Comparison of ENCODE assay signal across 23 mouse cellular contexts in genomic region chr11:103053191-103054076, GRCm38 (mm10). TPM values are rescaled to one million over a fixed set of nuclear protein-coding genes. Genes with fewer than 3 reads are reported as not detected.
DNase-seq lines count a peak whose midpoint lies in the region; ATAC-seq and TF ChIP-seq lines count a peak whose summit lies in the region.
"Had no signal": no experiment of that assay in that cellular context is flagged by ENCODE, and none has a peak within 500 bp of the region (broad histone marks: within the 10 kb centered on the region; RNA-seq: fewer than 3 reads in every experiment).

No protein-coding gene starts in this region.

- no peak for TF ChIP-seq POLR2A in myocyte (IDR thresholded peaks at IDR 0.05; ENCODE audit: insufficient read length, low read depth)

- 0 out of 2 replicates have a peak overlapping the region, but pooled peaks have one; percentile 6 for H3K27ac ChIP-seq in heart, embryonic 12.5 days (ENCODE audit: poor library complexity, severe bottlenecking)
- H3K27ac ChIP-seq in left cerebral cortex, adult 2 months: peak overlapping the region; percentile 44; the same call in 1 of the 2 replicates
- H3K27ac ChIP-seq: hindbrain, embryonic 13.5 days; limb, embryonic 12.5 days; liver, embryonic 13.5 days; midbrain, embryonic 12.5 days; neural tube, embryonic 12.5 days had no signal

- peak; percentile 60 to 81 for DNase-seq in adrenal gland, adult (ENCODE audit: inconsistent age in 2 of 2, low spot score in 1 of 2)
- DNase-seq in adrenal gland, adult 18-20 months (ENCODE audit: low spot score in 2 of 2): no peak
- DNase-seq in heart, adult 18-20 months: no peak
- no peak for DNase-seq in left cerebral cortex, adult 2 months (ENCODE audit: extremely low spot score in 1 of 2, low spot score in 2 of 2)
- no peak for DNase-seq in left cerebral cortex, postnatal 36 days (ENCODE audit: low spot score in 2 of 2)
- no peak for DNase-seq in thymus, postnatal 14 days
- DNase-seq: cerebellum, adult 11 months; cerebellum, postnatal 10 days; forebrain, postnatal 0 days; kidney, adult 2 months; kidney, postnatal 14 days; liver, embryonic 13.5 days; right cerebral cortex, postnatal 4 days; thymus, postnatal 4 days had no signal

- TF ChIP-seq CTCF in left cerebral cortex, adult 2 months (IDR thresholded peaks at IDR 0.05): no peak

- peaks cover 72% of the 10 kb centered on the region for H3K36me3 ChIP-seq in heart, embryonic 12.5 days
- peaks cover 25% of the 10 kb centered on the region for H3K36me3 ChIP-seq in myocyte (ENCODE audit: control insufficient read depth, insufficient read depth)

- H3K4me1 ChIP-seq in heart, embryonic 12.5 days (replicated peaks): peaks cover 33% of the 10 kb centered on the region
- H3K4me1 ChIP-seq: hindbrain, embryonic 13.5 days; limb, embryonic 12.5 days; liver, embryonic 13.5 days; midbrain, embryonic 12.5 days; neural tube, embryonic 12.5 days had no signal

- no peak overlapping the region for H3K4me2 ChIP-seq in heart, embryonic 12.5 days
- peak overlapping the region; percentile 34 for H3K4me2 ChIP-seq in myocyte (ENCODE audit: low read depth)
- H3K4me2 ChIP-seq: hindbrain, embryonic 13.5 days; limb, embryonic 12.5 days; liver, embryonic 13.5 days; midbrain, embryonic 12.5 days; neural tube, embryonic 12.5 days had no signal

- H3ac ChIP-seq in myocyte (ENCODE audit: control insufficient read depth, insufficient read length): no peak overlapping the region

- intact Hi-C loops in left cerebral cortex, adult 2 months (cut with DNase I): no loop called here
- intact Hi-C loops in left cerebral cortex, postnatal 36 days (cut with DNase I): loop anchor here (2.0 to 10.0 kb wide), 2 partner anchors 49 to 153 kb away; partner anchors contain the start of gene Gfap

- H3K9ac ChIP-seq in heart, embryonic 12.5 days: no peak overlapping the region
- H3K9ac ChIP-seq: forebrain, postnatal 0 days; hindbrain, embryonic 13.5 days; limb, embryonic 12.5 days; liver, embryonic 13.5 days; midbrain, embryonic 12.5 days; neural tube, embryonic 12.5 days had no signal

- WGBS in heart, embryonic 12.5 days: 80% methylated on average over 18 of the region's 18 CpGs

- H3K79me2 ChIP-seq in myocyte (ENCODE audit: control insufficient read depth, insufficient read depth): peaks cover 10% of the 10 kb centered on the region

- no peaks in the 10 kb centered on the region for H3K27me3 ChIP-seq in heart, embryonic 12.5 days (replicated peaks)
- H3K27me3 ChIP-seq in myocyte (ENCODE audit: control insufficient read depth, insufficient read depth, insufficient read length): no peaks in the 10 kb centered on the region
- H3K27me3 ChIP-seq: hindbrain, embryonic 13.5 days; limb, embryonic 12.5 days; liver, embryonic 13.5 days; midbrain, embryonic 12.5 days; neural tube, embryonic 12.5 days had no signal

- H3K9me3 ChIP-seq in heart, embryonic 12.5 days (replicated peaks): no peaks in the 10 kb centered on the region
- H3K9me3 ChIP-seq: G1E; hindbrain, embryonic 13.5 days; limb, embryonic 12.5 days; liver, embryonic 13.5 days; midbrain, embryonic 12.5 days; neural tube, embryonic 12.5 days had no signal

- ATAC-seq in heart, embryonic 12.5 days (ENCODE audit: insufficient number of reproducible peaks, low FRiP score): no peak
- ATAC-seq: forebrain, postnatal 0 days; inflammation-experienced regulatory T-cells, adult 6 months had no signal

- H3K4me3 ChIP-seq in heart, embryonic 12.5 days: no peak overlapping the region
- no peak overlapping the region for H3K4me3 ChIP-seq in left cerebral cortex, adult 2 months
- no peak overlapping the region for H3K4me3 ChIP-seq in myocyte
- H3K4me3 ChIP-seq: hindbrain, embryonic 13.5 days; limb, embryonic 12.5 days; liver, embryonic 13.5 days; midbrain, embryonic 12.5 days; neural tube, embryonic 12.5 days had no signal

TF ChIP-seq in myocyte, 11 proteins besides CTCF, POLR2A, EP300 and RAD21:
- TF ChIP-seq E2F4 (IDR thresholded peaks at IDR 0.05; ENCODE audit: insufficient read depth) (no peak), MAX (IDR thresholded peaks at IDR 0.05; ENCODE audit: low read depth) (no peak), MYOG (IDR thresholded peaks at IDR 0.05; ENCODE audit: control insufficient read depth in 1 of 3, insufficient read depth in 1 of 3, insufficient read length in 2 of 3, low read depth in 2 of 3) (peak in 1 of 3 experiments; percentile 72), SRF (IDR thresholded peaks at IDR 0.05; ENCODE audit: control insufficient read depth, insufficient read length, low read depth) (no peak), REST (IDR thresholded peaks at IDR 0.05; ENCODE audit: insufficient read depth, insufficient read length) (no peak), CEBPB (IDR thresholded peaks at IDR 0.05; ENCODE audit: insufficient read depth, poor library complexity, severe bottlenecking) (no peak), MYOD1 (IDR thresholded peaks at IDR 0.05; ENCODE audit: control insufficient read depth in 1 of 3, insufficient read length in 2 of 3, low read depth in 2 of 3) (peak in 2 of 3 experiments; percentile 41 to 52), POLR2AphosphoS2 (IDR thresholded peaks at IDR 0.05; ENCODE audit: insufficient read length, low read depth) (no peak), USF1 (IDR thresholded peaks at IDR 0.05; ENCODE audit: low read depth) (peak; percentile 67), TCF12 (IDR thresholded peaks at IDR 0.05; ENCODE audit: insufficient read depth, poor library complexity, severe bottlenecking) (peak; percentile 13), TCF3 (IDR thresholded peaks at IDR 0.05; ENCODE audit: insufficient read length, low read depth) (no peak)

RNA-seq across cellular contexts. Expression of gene Dcakd, which starts 25.3 kb away (rescaled TPM):
- 10 to 100 TPM; 44.7 to 54.1 TPM for total RNA-seq in adrenal gland, adult 18-20 months (2021)
- polyA plus RNA-seq in heart, embryonic 12.5 days (2016; fragmentation: Nextera tagmentation; extraction: Ambion mirVana): 94.1 and 95.2 TPM in 2 replicates
- 10 to 100 TPM; 60.9 to 72.9 TPM for total RNA-seq in heart, adult 18-20 months (2021)
- total RNA-seq in left cerebral cortex, adult 2 months (2021): 10 to 100 TPM; 48.3 to 50.9 TPM
- 10 to 100 TPM; 49.7 to 55.1 TPM for total RNA-seq in left cerebral cortex, postnatal 36 days (2021)
- 199 TPM for polyA plus RNA-seq in myocyte (2012; fragmentation: generic; extraction: Trizol)

RNA-seq across cellular contexts. Expression of gene Nmt1, which starts 25.4 kb away (rescaled TPM):
- total RNA-seq in adrenal gland, adult 18-20 months (2021): 100 to 1,000 TPM in 1 of 2 experiments, 10 to 100 TPM in 1; 97.0 to 100 TPM
- 46.9 and 50.4 TPM in 2 replicates for polyA plus RNA-seq in heart, embryonic 12.5 days (2016; fragmentation: Nextera tagmentation; extraction: Ambion mirVana)
- 10 to 100 TPM; 67.5 to 74.8 TPM for total RNA-seq in heart, adult 18-20 months (2021)
- total RNA-seq in left cerebral cortex, adult 2 months (2021): 100 to 1,000 TPM; 117 to 130 TPM
- total RNA-seq in left cerebral cortex, postnatal 36 days (2021): 100 to 1,000 TPM; 126 to 127 TPM
- polyA plus RNA-seq in myocyte (2012; fragmentation: generic; extraction: Trizol): 77.1 TPM

RNA-seq across cellular contexts. Expression of gene Plcd3, which starts 48.0 kb away (rescaled TPM):
- total RNA-seq in adrenal gland, adult 18-20 months (2021): 10 to 100 TPM in 1 of 2 experiments, 1 to 10 TPM in 1; 6.6 to 12.0 TPM
- 5.8 and 6.6 TPM in 2 replicates for polyA plus RNA-seq in heart, embryonic 12.5 days (2016; fragmentation: Nextera tagmentation; extraction: Ambion mirVana)
- total RNA-seq in heart, adult 18-20 months (2021): 10 to 100 TPM; 11.0 to 14.5 TPM
- total RNA-seq in left cerebral cortex, adult 2 months (2021): 10 to 100 TPM; 16.5 to 19.0 TPM
- total RNA-seq in left cerebral cortex, postnatal 36 days (2021): 10 to 100 TPM; 16.1 to 19.3 TPM
- 20.6 TPM for polyA plus RNA-seq in myocyte (2012; fragmentation: generic; extraction: Trizol)
- total RNA-seq: monocyte, adult 5-6 weeks had no signal
- polyA plus RNA-seq: G1E; inflammation-experienced regulatory T-cells, adult 6 months had no signal

RNA-seq across cellular contexts. Expression of gene Acbd4, which starts 48.0 kb away (rescaled TPM):
- total RNA-seq in adrenal gland, adult 18-20 months (2021): 100 to 1,000 TPM; 116 to 169 TPM
- 13.5 and 13.8 TPM in 2 replicates for polyA plus RNA-seq in heart, embryonic 12.5 days (2016; fragmentation: Nextera tagmentation; extraction: Ambion mirVana)
- total RNA-seq in heart, adult 18-20 months (2021): 10 to 100 TPM; 28.6 to 41.4 TPM
- 10 to 100 TPM; 72.3 to 88.2 TPM for total RNA-seq in left cerebral cortex, adult 2 months (2021)
- 10 to 100 TPM; 72.3 to 80.3 TPM for total RNA-seq in left cerebral cortex, postnatal 36 days (2021)
- 55.2 TPM for polyA plus RNA-seq in myocyte (2012; fragmentation: generic; extraction: Trizol)

Comparison
In these comparisons a context has a peak if more than half of its experiments do, and no peak if none do; other contexts are left out.
1. DNase-seq: peak in adrenal gland, adult (2 of 2); none in adrenal gland, adult 18-20 months (0 of 2), heart, adult 18-20 months (0 of 2), left cerebral cortex, adult 2 months (0 of 2), left cerebral cortex, postnatal 36 days (0 of 2) and thymus, postnatal 14 days (single experiment).